Mouse (Mus musculus) cortical plate, adult 2 months (tissue): ENCODE results near the gene Mapkbp1. TPM values are rescaled to one million over a fixed set of nuclear protein-coding genes. Genes with fewer than 3 reads are reported as not detected.

ENCODE experiments used
- H3K27ac ChIP-seq: fragments of 200-500 bp; 2 replicates; pipeline ENCODE4 v1.5.1; 2012; ENCODE audit warnings: low read length, control low read depth, inconsistent platforms; ENCODE audit not compliant: insufficient read depth
- H3K4me1 ChIP-seq: fragments of 200-500 bp; 2 replicates; pipeline ENCODE4 v1.6.1; 2011; ENCODE audit warnings: low read length; ENCODE audit not compliant: control insufficient read depth, insufficient read depth
- H3K4me3 ChIP-seq: fragments of 200-500 bp; 2 replicates; pipeline ENCODE4 v1.5.1; 2011; ENCODE audit warnings: mild to moderate bottlenecking, low read length, control low read depth; ENCODE audit not compliant: insufficient read depth
- CTCF ChIP-seq: fragments of 200-500 bp; IDR thresholded peaks from 2 replicates; pipeline ENCODE4 v1.5.1; 2011; ENCODE audit warnings: mild to moderate bottlenecking, control low read depth, low read length; ENCODE audit not compliant: insufficient read depth; ENCODE audit errors: extremely low read depth
- POLR2A ChIP-seq: fragments of 200-500 bp; IDR thresholded peaks from 2 replicates; pipeline ENCODE4 v1.6.1; 2011; ENCODE audit warnings: mild to moderate bottlenecking, low read length, control low read depth; ENCODE audit not compliant: insufficient read depth; ENCODE audit errors: extremely low read depth
- polyA plus RNA-seq: library from polyadenylated mRNA; depleted of rRNA; stranded (reverse); fragments of >200 nt; gene quantifications from 2 replicates; pipeline ENCODE4 v1.2.3, GENCODE M21; 2012; rRNA removed

Mapkbp1 gene
- polyA plus RNA-seq, 1 experiment, result 35.6 TPM

GRCm38 (mm10) chr2:120076076-120076705, 103.7 kb downstream of the Mapkbp1 start:
- H3K27ac ChIP-seq, result no peak overlapping the region
- H3K4me1 ChIP-seq, result peaks cover 2% of the 10 kb centered on the region
- peak overlapping the region; percentile 21; the same call in 1 of the 2 replicates for H3K4me3 ChIP-seq
- 0 out of 2 replicates have a peak, but pooled peaks have one; percentile 23 for TF ChIP-seq CTCF
- TF ChIP-seq POLR2A, result no peak

Other genes starting within 250 kb of the Mapkbp1 start
- gene Itpka, start 230.4 kb upstream of the Mapkbp1 start, polyA plus RNA-seq, result 251 and 279 TPM in 2 replicates
- 63.2 and 74.8 TPM in 2 replicates for gene Ltk, start 212.3 kb upstream of the Mapkbp1 start, polyA plus RNA-seq
- 14.6 and 15.4 TPM in 2 replicates for gene Rpap1, start 185.2 kb upstream of the Mapkbp1 start, polyA plus RNA-seq
- 164 and 169 TPM in 2 replicates for gene Tyro3, start 175.0 kb upstream of the Mapkbp1 start, polyA plus RNA-seq
- 15.3 and 15.8 TPM in 2 replicates for gene Mga, start 75.5 kb upstream of the Mapkbp1 start, polyA plus RNA-seq
- gene Jmjd7, start 54.8 kb downstream of the Mapkbp1 start, polyA plus RNA-seq, result 6.1 and 6.6 TPM in 2 replicates
- gene Gm28042, start 54.8 kb downstream of the Mapkbp1 start, polyA plus RNA-seq, result 2.4 and 2.5 TPM in 2 replicates
- 4.4 and 6.3 TPM in 2 replicates for gene Pla2g4b, start 60.7 kb downstream of the Mapkbp1 start, polyA plus RNA-seq
- gene Ehd4, start 181.9 kb downstream of the Mapkbp1 start, polyA plus RNA-seq, result 9.1 and 10.6 TPM in 2 replicates